Mouse (Mus musculus): Measurements from ENCODE around the gene Fezf2. TPM values are rescaled to one million over a fixed set of nuclear protein-coding genes. Genes with fewer than 3 reads are reported as not detected.
A peak's percentile ranks its signal among the peaks of the same experiment; 100 is the strongest.

Fezf2 gene
- polyA plus RNA-seq, 1 experiment from 2014 or later = 1.2 TPM

- Histone ChIP-seq H3K4me3 (no peak overlapping the region), H3K9ac (no peak overlapping the region), H3K9me3 (no peaks in the 10 kb centered on the region), H3K4me1 (replicated peaks) (peaks cover 23% of the 10 kb centered on the region), H3K4me2 (peak overlapping the region; percentile 13), H3K27ac (replicated peaks) (no peak overlapping the region), H3K36me3 (no peaks in the 10 kb centered on the region), H3K27me3 (peaks cover 82% of the 10 kb centered on the region)
- ATAC-seq (ENCODE audit: low FRiP score, low read depth) = no peak
- under 1% methylated on average over 42 of the region's 42 CpGs for WGBS
Measured at GRCm38 (mm10) chr14:12341075-12341788, 6.8 kb downstream of the Fezf2 start.

- WGBS = 1% methylated on average over 19 of the region's 19 CpGs
- H3K4me2 ChIP-seq = no peak overlapping the region
- no peak overlapping the region for H3K27ac ChIP-seq (replicated peaks)
- H3K4me3 ChIP-seq = no peak overlapping the region
- ATAC-seq (ENCODE audit: low FRiP score, low read depth) = no peak
- H3K9me3 ChIP-seq = no peaks in the 10 kb centered on the region
- H3K36me3 ChIP-seq = no peaks in the 10 kb centered on the region
- H3K27me3 ChIP-seq = peaks cover 82% of the 10 kb centered on the region
- no peak overlapping the region for H3K9ac ChIP-seq
- H3K4me1 ChIP-seq (replicated peaks) = peaks cover 15% of the 10 kb centered on the region
Measured at GRCm38 (mm10) chr14:12340238-12341074, 7.5 kb downstream of the Fezf2 start.

GRCm38 (mm10) chr14:12338811-12339565 is 9.0 kb downstream of the Fezf2 start:
- no peak overlapping the region for H3K4me3 ChIP-seq
- no peak overlapping the region for H3K27ac ChIP-seq (replicated peaks)
- H3K9me3 ChIP-seq = no peaks in the 10 kb centered on the region
- H3K4me2 ChIP-seq = no peak overlapping the region
- peaks cover 82% of the 10 kb centered on the region for H3K27me3 ChIP-seq
- peaks cover 6% of the 10 kb centered on the region for H3K4me1 ChIP-seq (replicated peaks)
- H3K36me3 ChIP-seq = no peaks in the 10 kb centered on the region
- 1% methylated on average over 10 of the region's 10 CpGs for WGBS
- no peak for ATAC-seq (ENCODE audit: low FRiP score, low read depth)
- H3K9ac ChIP-seq = no peak overlapping the region

GRCm38 (mm10) chr14:12337998-12338809 is 9.8 kb downstream of the Fezf2 start:
- no peak overlapping the region for H3K9ac ChIP-seq
- H3K9me3 ChIP-seq = no peaks in the 10 kb centered on the region
- no peak overlapping the region; the same call in 1 of the 2 replicates for H3K4me2 ChIP-seq
- no peak overlapping the region for H3K4me3 ChIP-seq
- peak; percentile 52 for ATAC-seq (ENCODE audit: low FRiP score, low read depth)
- WGBS = under 1% methylated on average over 16 of the region's 16 CpGs
- H3K36me3 ChIP-seq = no peaks in the 10 kb centered on the region
- peaks cover 6% of the 10 kb centered on the region for H3K4me1 ChIP-seq (replicated peaks)
- peaks cover 85% of the 10 kb centered on the region for H3K27me3 ChIP-seq
- H3K27ac ChIP-seq (replicated peaks) = no peak overlapping the region

- 5% methylated on average over 8 of the region's 8 CpGs for WGBS
- Histone ChIP-seq H3K4me3 (no peak overlapping the region), H3K27me3 (peaks cover 85% of the 10 kb centered on the region), H3K4me1 (replicated peaks) (peaks cover 6% of the 10 kb centered on the region), H3K36me3 (no peaks in the 10 kb centered on the region), H3K27ac (replicated peaks) (no peak overlapping the region), H3K9ac (no peak overlapping the region), H3K4me2 (no peak overlapping the region), H3K9me3 (no peaks in the 10 kb centered on the region)
- ATAC-seq (ENCODE audit: low FRiP score, low read depth) = no peak
Measured at GRCm38 (mm10) chr14:12337421-12337997, 10.5 kb downstream of the Fezf2 start.

- H3K27me3 ChIP-seq = peaks cover 77% of the 10 kb centered on the region
- no peak overlapping the region for H3K9ac ChIP-seq
Measured at GRCm38 (mm10) chr14:12334925-12335324, 13.1 kb downstream of the Fezf2 start.

GRCm38 (mm10) chr14:12333622-12334021 is 14.4 kb downstream of the Fezf2 start:
- Histone ChIP-seq H3K27ac (replicated peaks) (no peak overlapping the region), H3K4me3 (no peak overlapping the region), H3K4me2 (no peak overlapping the region), H3K36me3 (no peaks in the 10 kb centered on the region), H3K27me3 (peaks cover 68% of the 10 kb centered on the region), H3K9ac (no peak overlapping the region), H3K4me1 (replicated peaks) (peaks cover 6% of the 10 kb centered on the region; the same call in 1 of the 2 replicates), H3K9me3 (no peaks in the 10 kb centered on the region)
- no peak for ATAC-seq (ENCODE audit: low FRiP score, low read depth)
- WGBS = 85% methylated on average over 7 of the region's 7 CpGs

More at GRCm38 (mm10) chr14:12334925-12335324, 13.1 kb downstream of the Fezf2 start:
- H3K4me1 ChIP-seq (replicated peaks) = peaks cover 6% of the 10 kb centered on the region; the same call in 1 of the 2 replicates
- no peak overlapping the region for H3K4me3 ChIP-seq
- no peak overlapping the region for H3K27ac ChIP-seq (replicated peaks)
- no peak overlapping the region for H3K4me2 ChIP-seq
- H3K36me3 ChIP-seq = no peaks in the 10 kb centered on the region
- no peaks in the 10 kb centered on the region for H3K9me3 ChIP-seq
- 49% methylated on average over 7 of the region's 7 CpGs for WGBS
- ATAC-seq (ENCODE audit: low FRiP score, low read depth) = no peak

GRCm38 (mm10) chr14:12303106-12303505 is 44.9 kb downstream of the Fezf2 start:
- no peak overlapping the region for H3K9ac ChIP-seq
- H3K4me1 ChIP-seq (replicated peaks) = no peaks in the 10 kb centered on the region
- WGBS = 49% methylated on average over 2 of the region's 2 CpGs
- H3K27ac ChIP-seq (replicated peaks) = no peak overlapping the region
- no peak overlapping the region for H3K4me3 ChIP-seq
- no peaks in the 10 kb centered on the region for H3K36me3 ChIP-seq
- no peaks in the 10 kb centered on the region for H3K9me3 ChIP-seq
- ATAC-seq (ENCODE audit: low FRiP score, low read depth) = no peak
- H3K27me3 ChIP-seq = no peaks in the 10 kb centered on the region
- no peak overlapping the region for H3K4me2 ChIP-seq

GRCm38 (mm10) chr14:12300677-12301076 is 47.3 kb downstream of the Fezf2 start:
- H3K9ac ChIP-seq = no peak overlapping the region
- no peak overlapping the region for H3K4me3 ChIP-seq
- no peaks in the 10 kb centered on the region; the same call in 1 of the 2 replicates for H3K36me3 ChIP-seq
- no peaks in the 10 kb centered on the region for H3K27me3 ChIP-seq
- H3K4me1 ChIP-seq (replicated peaks) = no peaks in the 10 kb centered on the region
- 70% methylated on average over 3 of the region's 3 CpGs for WGBS
- no peaks in the 10 kb centered on the region for H3K9me3 ChIP-seq
- no peak for ATAC-seq (ENCODE audit: low FRiP score, low read depth)
- H3K27ac ChIP-seq (replicated peaks) = no peak overlapping the region
- H3K4me2 ChIP-seq = no peak overlapping the region

GRCm38 (mm10) chr14:12300275-12300674 is 47.7 kb downstream of the Fezf2 start:
- 80% methylated on average over 4 of the region's 4 CpGs for WGBS
- Histone ChIP-seq H3K9ac (no peak overlapping the region), H3K9me3 (no peaks in the 10 kb centered on the region), H3K4me2 (no peak overlapping the region), H3K27ac (replicated peaks) (no peak overlapping the region), H3K36me3 (no peaks in the 10 kb centered on the region; the same call in 1 of the 2 replicates), H3K4me3 (no peak overlapping the region), H3K4me1 (replicated peaks) (no peaks in the 10 kb centered on the region), H3K27me3 (no peaks in the 10 kb centered on the region)
- ATAC-seq (ENCODE audit: low FRiP score, low read depth) = no peak

GRCm38 (mm10) chr14:12299654-12300053 is 48.3 kb downstream of the Fezf2 start:
- Histone ChIP-seq H3K4me1 (replicated peaks) (no peaks in the 10 kb centered on the region), H3K9ac (no peak overlapping the region), H3K36me3 (no peaks in the 10 kb centered on the region; the same call in 1 of the 2 replicates), H3K27me3 (no peaks in the 10 kb centered on the region), H3K4me3 (no peak overlapping the region), H3K9me3 (no peaks in the 10 kb centered on the region), H3K27ac (replicated peaks) (no peak overlapping the region), H3K4me2 (no peak overlapping the region)
- ATAC-seq (ENCODE audit: low FRiP score, low read depth) = no peak
- 25% methylated on average over 6 of the region's 6 CpGs for WGBS

Data from hindbrain, embryonic 15.5 days (tissue).